Mouse (Mus musculus): ENCODE measurements around the gene 0610010F05Rik.

DNA sequence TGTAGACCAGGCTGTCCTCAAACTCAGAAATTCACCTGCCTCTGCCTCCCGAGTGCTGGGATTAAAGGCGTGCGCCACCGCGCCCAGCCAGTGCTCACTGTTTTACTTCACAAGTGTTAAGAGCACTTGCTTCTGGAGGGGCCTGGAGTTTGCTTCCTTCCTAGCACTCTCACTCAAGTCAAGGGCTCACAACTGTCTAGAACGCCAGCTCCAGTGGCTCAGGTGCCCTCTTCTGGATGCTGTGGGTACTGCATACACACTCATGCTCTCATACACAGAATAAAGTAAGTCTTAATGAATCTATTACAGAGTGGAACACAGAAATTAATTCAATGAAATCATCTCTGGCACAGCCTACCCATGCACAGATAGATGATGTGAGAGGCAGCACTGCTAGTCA, 67.7 kb downstream of the 0610010F05Rik start:
- TF ChIP-seq EP300 (IDR thresholded peaks at IDR 0.05; ENCODE audit: insufficient read depth, low read depth, low read length) (no peak), POLR2A (IDR thresholded peaks at IDR 0.05; ENCODE audit: insufficient read depth, low read length) (no peak)

Data from ES-Bruce4 (cell line).